Comparison of ENCODE assay signal across 18 mouse cellular contexts in genomic region chr7:112199343-112199742, GRCm38 (mm10). TPM values are rescaled to one million over a fixed set of nuclear protein-coding genes. Genes with fewer than 3 reads are reported as not detected.
"Had no signal": no experiment of that assay in that cellular context is flagged by ENCODE, and none has a peak within 500 bp of the region (broad histone marks: within the 10 kb centered on the region; RNA-seq: fewer than 3 reads in every experiment).

No protein-coding gene starts in this region.

- H3K27ac ChIP-seq: lung, embryonic 15.5 days; macrophage; midbrain, embryonic 13.5 days; midbrain, embryonic 15.5 days; neural tube, embryonic 12.5 days had no signal

- DNase-seq: lung, adult 2 months; lung, postnatal 14 days; lung, postnatal 36 days; right cerebral cortex, postnatal 14 days; thymus, adult 18-20 months; thymus, postnatal 14 days; thymus, postnatal 36 days had no signal

- ATAC-seq: lung, postnatal 0 days; midbrain, embryonic 13.5 days; midbrain, embryonic 15.5 days had no signal

- H3K4me2 ChIP-seq: lung, embryonic 15.5 days; midbrain, embryonic 11.5 days; midbrain, embryonic 13.5 days; midbrain, embryonic 15.5 days; neural tube, embryonic 12.5 days had no signal

- H3K4me3 ChIP-seq: lung, embryonic 15.5 days; megakaryocyte, embryonic 14.5 days; midbrain, embryonic 13.5 days; midbrain, embryonic 15.5 days; neural tube, embryonic 12.5 days had no signal

- H3K27me3 ChIP-seq: lung, embryonic 15.5 days; midbrain, embryonic 13.5 days; midbrain, embryonic 15.5 days; neural tube, embryonic 12.5 days had no signal

- H3K4me1 ChIP-seq: megakaryocyte, embryonic 14.5 days; midbrain, embryonic 13.5 days; midbrain, embryonic 15.5 days; neural tube, embryonic 12.5 days had no signal

- H3K36me3 ChIP-seq: lung, embryonic 15.5 days; midbrain, embryonic 13.5 days; midbrain, embryonic 15.5 days; neural tube, embryonic 12.5 days had no signal

- H3K9ac ChIP-seq: lung, embryonic 15.5 days; midbrain, embryonic 13.5 days; midbrain, embryonic 15.5 days; neural tube, embryonic 12.5 days had no signal

- H3K9me3 ChIP-seq: lung, embryonic 15.5 days; megakaryocyte, embryonic 14.5 days; midbrain, embryonic 13.5 days; midbrain, embryonic 15.5 days; neural tube, embryonic 12.5 days had no signal

RNA-seq across cellular contexts. Expression of gene Dkk3, which starts 40.5 kb away (rescaled TPM):
- total RNA-seq: megakaryocyte progenitor cell, adult 5-6 weeks; monocyte, adult 5-6 weeks; neutrophil, adult 5-6 weeks had no signal
- polyA plus RNA-seq: macrophage had no signal
